Mouse (Mus musculus) frontal cortex, postnatal 25 days (tissue): Measurements from ENCODE around the gene Impg1.

Source experiments
- DNase-seq, 2 experiments: peaks; one replicate each; pipeline ENCODE4 v3.0.0; 2022; ENCODE audit warnings: low spot score in 2 of 2

Gene Impg1

GRCm38 (mm10) chr9:80282426-80282825, 182.9 kb downstream of the Impg1 start:
- no peak for DNase-seq

DNA sequence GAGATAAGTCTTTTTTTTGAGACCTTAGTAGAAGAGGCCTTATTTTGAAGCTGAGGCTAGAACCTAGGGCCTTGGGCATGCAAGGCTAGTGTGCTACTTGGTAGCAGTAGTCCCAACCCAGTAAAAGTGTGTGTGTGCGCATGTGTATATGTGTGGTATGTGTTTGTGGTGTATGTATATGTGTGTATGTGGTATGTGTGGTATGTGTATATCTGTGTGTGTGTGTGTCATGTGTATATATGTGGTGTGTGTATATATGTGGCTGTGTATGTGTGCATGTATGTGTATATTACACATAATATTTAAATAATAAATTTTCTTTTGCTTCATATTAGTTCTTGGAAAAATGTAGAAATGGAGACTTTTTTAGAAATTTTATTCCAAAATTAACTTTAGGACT, 184.6 kb downstream of the Impg1 start:
- no peak for DNase-seq

DNA sequence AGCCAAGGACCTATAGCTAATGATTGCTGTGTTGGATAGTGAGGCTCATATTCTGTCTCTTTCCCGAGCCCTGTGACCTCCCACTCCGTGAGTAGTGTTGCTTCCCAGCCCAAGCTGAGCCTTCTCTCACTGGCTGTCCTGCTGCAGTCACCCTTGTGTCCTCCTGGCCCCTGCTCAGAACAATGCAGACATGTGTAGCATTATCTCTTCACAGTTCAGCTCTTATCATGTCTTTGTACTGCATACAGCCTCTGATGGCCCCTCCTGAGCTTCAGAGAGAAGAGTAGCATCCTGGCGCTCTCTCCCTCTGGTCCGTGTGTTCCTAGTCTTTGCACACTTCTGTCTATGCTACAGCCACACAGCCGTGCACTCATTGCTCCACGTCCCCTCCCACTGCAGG, 187.5 kb downstream of the Impg1 start:
- no peak for DNase-seq

GRCm38 (mm10) chr9:80277157-80277556, 188.1 kb downstream of the Impg1 start:
- no peak for DNase-seq

- DNase-seq: no peak
Observed at GRCm38 (mm10) chr9:80275772-80276134, 189.5 kb downstream of the Impg1 start.

DNA sequence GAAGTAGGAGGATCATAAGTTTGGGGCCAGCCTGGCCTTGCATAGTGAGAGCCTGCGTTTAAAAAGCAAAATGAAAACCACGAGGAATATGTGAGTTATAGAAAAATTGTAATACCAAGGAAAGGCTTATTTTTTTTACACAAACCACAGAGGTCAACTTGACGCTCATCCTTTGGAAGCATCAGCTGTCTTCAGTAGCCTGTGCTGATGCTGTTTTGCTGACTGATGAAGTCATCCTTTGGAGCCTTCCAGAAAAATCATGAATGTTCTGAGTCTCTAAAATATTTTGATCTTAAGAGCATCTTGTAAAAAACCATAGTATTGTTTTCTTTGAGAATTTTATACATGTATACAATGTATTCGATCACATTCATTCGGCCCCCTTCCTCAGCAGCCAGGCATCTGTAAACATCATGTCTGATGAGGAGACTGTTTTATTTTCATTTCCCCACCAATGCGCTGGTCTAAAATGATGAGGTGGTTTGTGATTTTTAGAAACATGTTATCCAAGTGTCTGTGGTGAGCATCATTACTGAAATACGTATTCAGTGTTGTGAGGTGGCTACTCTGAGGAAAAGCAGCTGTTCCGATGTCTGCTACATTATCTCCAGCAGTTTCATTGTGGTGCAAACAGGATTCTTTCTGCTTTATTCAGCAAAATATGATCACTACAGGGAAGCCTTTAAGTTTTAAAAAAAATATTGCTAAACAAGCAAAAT, 190.1 kb downstream of the Impg1 start:
- no peak for DNase-seq

GRCm38 (mm10) chr9:80272951-80273350, 192.3 kb downstream of the Impg1 start:
- DNase-seq: no peak

DNA sequence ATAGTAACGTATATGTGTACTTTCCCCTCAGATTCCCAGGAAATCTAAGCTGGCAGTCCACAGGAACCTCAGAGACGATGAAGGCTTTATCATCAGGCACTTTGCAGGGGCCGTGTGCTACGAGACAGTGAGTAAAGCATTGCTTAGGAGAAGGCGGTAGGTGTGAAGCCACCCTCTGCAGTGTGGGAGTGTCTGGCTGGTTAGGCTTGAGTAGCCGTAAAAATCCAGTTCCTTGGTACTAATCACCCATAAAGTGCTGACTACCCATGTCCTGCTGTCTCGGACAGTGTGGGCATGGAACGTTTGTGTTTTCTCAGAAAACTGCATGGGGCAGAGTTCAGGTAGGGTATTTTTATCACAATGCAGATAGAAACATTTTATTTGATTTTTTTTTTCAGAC, 195.7 kb downstream of the Impg1 start:
- no peak for DNase-seq

GRCm38 (mm10) chr9:80266507-80266906, 198.8 kb downstream of the Impg1 start:
- DNase-seq: no peak

- DNase-seq: no peak
Observed at GRCm38 (mm10) chr9:80266086-80266485, 199.2 kb downstream of the Impg1 start.
